Mouse (Mus musculus) limb, embryonic 10.5 days (tissue): Measurements from ENCODE around the gene D130043K22Rik. TPM values are rescaled to one million over a fixed set of nuclear protein-coding genes. Genes with fewer than 3 reads are reported as not detected.

Source experiments
- DNase-seq: peaks from one replicate; pipeline ENCODE4 v3.0.0-alpha.2; 2017; ENCODE audit warnings: low spot score
- H3K27ac ChIP-seq: fragments of 300-500 bp; sonication (generic); 2 replicates; pipeline ENCODE4 v1.5.1; 2016; ENCODE audit warnings: mild to moderate bottlenecking
- H3K27me3 ChIP-seq: fragments of 300-500 bp; sonication (generic); 2 replicates; pipeline ENCODE4 v1.6.1; 2016; ENCODE audit warnings: low read depth, mild to moderate bottlenecking; ENCODE audit not compliant: poor library complexity, severe bottlenecking
- H3K36me3 ChIP-seq: fragments of 300-500 bp; sonication (generic); 2 replicates; pipeline ENCODE4 v1.6.1; 2016; ENCODE audit warnings: mild to moderate bottlenecking, moderate library complexity
- H3K4me1 ChIP-seq: fragments of 300-500 bp; sonication (generic); 2 replicates; pipeline ENCODE4 v1.6.1; 2016
- H3K4me3 ChIP-seq: fragments of 300-500 bp; sonication (generic); 2 replicates; pipeline ENCODE4 v1.5.1; 2016; ENCODE audit warnings: mild to moderate bottlenecking, moderate library complexity
- H3K9me3 ChIP-seq: fragments of 300-500 bp; sonication (generic); replicated peaks from 2 replicates; pipeline ENCODE4 v1.6.1; 2016; ENCODE audit warnings: mild to moderate bottlenecking
- WGBS: fragments of 180-500 bp; shearing (Covaris S2); methylation state at CpG from one replicate; pipeline ENCODE4 v1.1.7; 2016; 5-methylcytosine and 5-hydroxymethylcytosine counted together
- polyA plus RNA-seq: library from polyadenylated mRNA; unstranded; fragments of >200 nt; fragmentation: Nextera tagmentation; extraction: Ambion mirVana; gene quantifications from 2 replicates; pipeline ENCODE4 v1.2.1, GENCODE M21; 2016

D130043K22Rik gene
- polyA plus RNA-seq, 1 experiment from 2014 or later, result 0.09 TPM

DNA sequence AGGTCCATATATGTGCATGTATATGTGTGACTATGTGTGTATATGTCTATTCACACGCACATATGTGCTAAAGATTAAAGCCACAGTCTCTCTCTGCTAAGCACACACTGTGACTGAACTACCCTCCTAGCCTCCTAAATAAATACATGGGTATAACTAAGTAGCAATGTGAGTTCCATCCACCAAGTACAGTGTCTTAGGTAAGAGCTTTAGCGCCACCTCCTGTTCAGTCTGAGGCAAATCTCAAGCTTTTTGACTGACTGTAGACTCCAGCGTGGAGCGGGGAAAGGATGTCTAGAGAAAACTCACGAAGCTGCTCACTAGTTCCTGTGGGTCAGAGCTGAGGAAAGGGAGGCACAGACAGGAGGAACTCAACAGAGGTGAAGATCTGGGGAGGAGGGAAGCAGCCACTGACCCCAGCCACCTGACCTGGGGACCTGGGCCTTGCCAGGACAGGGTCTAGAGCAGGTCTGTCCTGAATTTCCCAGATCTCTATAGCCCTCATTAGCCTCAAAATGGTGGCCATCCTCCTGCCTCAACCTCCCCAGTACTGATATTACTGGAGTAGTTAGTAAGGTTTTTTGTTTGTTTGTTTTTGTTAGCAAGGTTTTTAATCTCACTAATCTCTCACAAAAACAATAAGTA lies 75.5 kb downstream of the D130043K22Rik start:
- Histone ChIP-seq H3K4me3 (no peak overlapping the region), H3K36me3 (peaks cover 20% of the 10 kb centered on the region), H3K9me3 (no peaks in the 10 kb centered on the region), H3K27ac (no peak overlapping the region), H3K4me1 (no peaks in the 10 kb centered on the region), H3K27me3 (no peaks in the 10 kb centered on the region)
- 30% methylated on average over 5 of the region's 5 CpGs for WGBS
- peak; percentile 50 for DNase-seq

- Histone ChIP-seq H3K27ac (no peak overlapping the region), H3K4me3 (no peak overlapping the region), H3K9me3 (no peaks in the 10 kb centered on the region), H3K4me1 (no peaks in the 10 kb centered on the region), H3K36me3 (peaks cover 20% of the 10 kb centered on the region), H3K27me3 (no peaks in the 10 kb centered on the region)
- 73% methylated on average over 6 of the region's 6 CpGs for WGBS
- no peak for DNase-seq
These were observed 76.3 kb downstream of the D130043K22Rik start for GRCm38 (mm10) chr13:24921281-24921680.

DNA sequence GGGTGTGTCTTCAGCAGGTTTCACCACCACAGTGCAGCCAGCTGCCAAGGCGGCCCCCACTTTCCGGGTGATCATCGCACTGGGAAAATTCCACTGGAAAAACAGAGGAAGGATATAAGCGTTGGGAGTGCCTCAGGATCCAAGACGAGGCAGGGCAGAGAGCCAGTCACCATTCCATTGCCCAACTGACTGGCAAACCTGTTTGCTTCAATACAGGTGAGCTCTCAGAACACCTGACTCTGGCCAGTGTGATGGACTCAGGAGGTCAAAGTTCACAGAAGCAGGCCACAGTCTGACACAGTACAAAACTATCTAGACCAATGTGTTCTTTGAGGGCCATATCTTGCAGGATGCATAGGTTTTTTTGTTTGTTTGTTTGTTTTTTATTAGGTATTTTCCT lies 79.1 kb downstream of the D130043K22Rik start:
- no peak for DNase-seq
- Histone ChIP-seq H3K27me3 (no peaks in the 10 kb centered on the region), H3K36me3 (peaks cover 8% of the 10 kb centered on the region), H3K27ac (no peak overlapping the region), H3K4me1 (no peaks in the 10 kb centered on the region), H3K4me3 (no peak overlapping the region), H3K9me3 (no peaks in the 10 kb centered on the region)
- WGBS, result 91% methylated on average over 5 of the region's 5 CpGs

- H3K9me3 ChIP-seq, result no peaks in the 10 kb centered on the region
- H3K27ac ChIP-seq, result no peak overlapping the region
- no peak overlapping the region for H3K4me3 ChIP-seq
- 0 out of 2 replicates have a peak, but pooled peaks cover 3% of the 10 kb centered on the region for H3K4me1 ChIP-seq
- no peaks in the 10 kb centered on the region for H3K27me3 ChIP-seq
- no peak for DNase-seq
- H3K36me3 ChIP-seq, result 0 out of 2 replicates have a peak, but pooled peaks cover 3% of the 10 kb centered on the region
These were observed 85.7 kb downstream of the D130043K22Rik start for GRCm38 (mm10) chr13:24930591-24930990.

GRCm38 (mm10) chr13:24933199-24933598 lies 88.3 kb downstream of the D130043K22Rik start:
- Histone ChIP-seq H3K36me3 (0 out of 2 replicates have a peak, but pooled peaks cover 3% of the 10 kb centered on the region), H3K27me3 (peaks cover 4% of the 10 kb centered on the region; the same call in 1 of the 2 replicates), H3K4me3 (no peak overlapping the region), H3K4me1 (peaks cover 17% of the 10 kb centered on the region), H3K9me3 (no peaks in the 10 kb centered on the region), H3K27ac (no peak overlapping the region)
- DNase-seq, result no peak
- WGBS, result 92% methylated on average over 7 of the region's 7 CpGs

- Histone ChIP-seq H3K36me3 (0 out of 2 replicates have a peak, but pooled peaks cover 3% of the 10 kb centered on the region), H3K4me1 (peaks cover 14% of the 10 kb centered on the region), H3K4me3 (peak overlapping the region; percentile 84), H3K27ac (peak overlapping the region; percentile 93; the same call in 1 of the 2 replicates), H3K27me3 (peaks cover 9% of the 10 kb centered on the region; the same call in 1 of the 2 replicates), H3K9me3 (no peaks in the 10 kb centered on the region)
- DNase-seq, result no peak
- WGBS, result 64% methylated on average over 5 of the region's 5 CpGs
These were observed 91.8 kb downstream of the D130043K22Rik start for GRCm38 (mm10) chr13:24936772-24937107.

GRCm38 (mm10) chr13:24937108-24937838 lies 92.3 kb downstream of the D130043K22Rik start, which contains the start of gene Aldh5a1:
Gene Aldh5a1, minus strand, starts transcription at chr13:24937661.
- H3K36me3 ChIP-seq, result 0 out of 2 replicates have a peak, but pooled peaks cover 3% of the 10 kb centered on the region
- peaks cover 9% of the 10 kb centered on the region; the same call in 1 of the 2 replicates for H3K27me3 ChIP-seq
- no peaks in the 10 kb centered on the region for H3K9me3 ChIP-seq
- H3K27ac ChIP-seq, result peak within 1 kb of the TSS; percentile 93
- H3K4me3 ChIP-seq, result peak within 1 kb of the TSS; percentile 84
- peak; percentile 85 for DNase-seq
- WGBS, result 1% methylated on average over 75 of the region's 75 CpGs
- H3K4me1 ChIP-seq, result peaks cover 14% of the 10 kb centered on the region

DNA sequence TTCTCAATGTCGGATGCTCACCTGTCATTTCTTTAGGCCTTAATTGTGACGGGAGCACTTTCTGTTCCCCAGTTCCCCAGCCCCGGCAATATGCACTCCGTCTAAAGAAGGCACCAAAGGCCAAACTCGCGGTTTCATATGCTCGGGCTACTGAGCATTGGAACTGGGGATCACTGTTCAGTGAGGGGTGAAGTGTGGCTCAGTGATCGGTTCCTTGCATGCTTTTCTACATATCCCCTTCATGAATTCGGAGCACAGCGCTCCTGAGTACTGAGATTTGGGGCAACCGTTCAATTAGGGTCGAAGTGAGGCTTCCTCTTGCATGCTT lies 92.9 kb downstream of the D130043K22Rik start:
- H3K27ac ChIP-seq, result peak overlapping the region; percentile 93
- H3K27me3 ChIP-seq, result peaks cover 9% of the 10 kb centered on the region; the same call in 1 of the 2 replicates
- peak overlapping the region; percentile 84 for H3K4me3 ChIP-seq
- no peaks in the 10 kb centered on the region for H3K9me3 ChIP-seq
- DNase-seq, result peak; percentile 35
- 24% methylated on average over 12 of the region's 12 CpGs for WGBS
- H3K4me1 ChIP-seq, result peaks cover 14% of the 10 kb centered on the region
- H3K36me3 ChIP-seq, result 0 out of 2 replicates have a peak, but pooled peaks cover 3% of the 10 kb centered on the region

- peak; percentile 80 for DNase-seq
- H3K4me1 ChIP-seq, result peaks cover 14% of the 10 kb centered on the region
- WGBS, result 29% methylated on average over 9 of the region's 9 CpGs
- H3K4me3 ChIP-seq, result no peak overlapping the region
- H3K27ac ChIP-seq, result no peak overlapping the region
- peaks cover 9% of the 10 kb centered on the region; the same call in 1 of the 2 replicates for H3K27me3 ChIP-seq
- no peaks in the 10 kb centered on the region for H3K9me3 ChIP-seq
- 0 out of 2 replicates have a peak, but pooled peaks cover 3% of the 10 kb centered on the region for H3K36me3 ChIP-seq
These were observed 93.7 kb downstream of the D130043K22Rik start for GRCm38 (mm10) chr13:24938683-24939082.

- Histone ChIP-seq H3K27me3 (peaks cover 9% of the 10 kb centered on the region; the same call in 1 of the 2 replicates), H3K4me3 (no peak overlapping the region), H3K9me3 (no peaks in the 10 kb centered on the region), H3K36me3 (no peaks in the 10 kb centered on the region), H3K4me1 (peaks cover 14% of the 10 kb centered on the region), H3K27ac (no peak overlapping the region)
- 89% methylated on average over 9 of the region's 9 CpGs for WGBS
- DNase-seq, result no peak
These were observed 94.5 kb downstream of the D130043K22Rik start for GRCm38 (mm10) chr13:24939472-24939871.

GRCm38 (mm10) chr13:24942512-24943282 lies 97.8 kb downstream of the D130043K22Rik start, which contains the start of gene Gpld1:
Gene Gpld1, plus strand, starts transcription at chr13:24943152.
- Histone ChIP-seq H3K36me3 (no peaks in the 10 kb centered on the region), H3K4me3 (no peak within 1 kb of the TSS), H3K4me1 (peaks cover 8% of the 10 kb centered on the region), H3K9me3 (no peaks in the 10 kb centered on the region), H3K27ac (no peak within 1 kb of the TSS), H3K27me3 (peaks cover 9% of the 10 kb centered on the region; the same call in 1 of the 2 replicates)
- DNase-seq, result no peak
- 77% methylated on average over 17 of the region's 17 CpGs for WGBS

- no peak overlapping the region for H3K4me3 ChIP-seq
- H3K27ac ChIP-seq, result no peak overlapping the region
- H3K36me3 ChIP-seq, result no peaks in the 10 kb centered on the region
- DNase-seq, result no peak
- no peaks in the 10 kb centered on the region for H3K9me3 ChIP-seq
- H3K4me1 ChIP-seq, result peaks cover 3% of the 10 kb centered on the region; the same call in 1 of the 2 replicates
- peaks cover 3% of the 10 kb centered on the region; the same call in 1 of the 2 replicates for H3K27me3 ChIP-seq
- 81% methylated on average over 8 of the region's 8 CpGs for WGBS
These were observed 98.4 kb downstream of the D130043K22Rik start for GRCm38 (mm10) chr13:24943303-24943702.
